Mouse (Mus musculus) cortical plate, adult 2 months (tissue): ENCODE measurements around the gene Oprd1.

Experiments
- CTCF ChIP-seq: fragments of 200-500 bp; IDR thresholded peaks from 2 replicates; pipeline ENCODE4 v1.5.1; 2011; ENCODE audit warnings: mild to moderate bottlenecking, control low read depth, low read length; ENCODE audit not compliant: insufficient read depth; ENCODE audit errors: extremely low read depth
- POLR2A ChIP-seq: fragments of 200-500 bp; IDR thresholded peaks from 2 replicates; pipeline ENCODE4 v1.6.1; 2011; ENCODE audit warnings: mild to moderate bottlenecking, low read length, control low read depth; ENCODE audit not compliant: insufficient read depth; ENCODE audit errors: extremely low read depth

DNA sequence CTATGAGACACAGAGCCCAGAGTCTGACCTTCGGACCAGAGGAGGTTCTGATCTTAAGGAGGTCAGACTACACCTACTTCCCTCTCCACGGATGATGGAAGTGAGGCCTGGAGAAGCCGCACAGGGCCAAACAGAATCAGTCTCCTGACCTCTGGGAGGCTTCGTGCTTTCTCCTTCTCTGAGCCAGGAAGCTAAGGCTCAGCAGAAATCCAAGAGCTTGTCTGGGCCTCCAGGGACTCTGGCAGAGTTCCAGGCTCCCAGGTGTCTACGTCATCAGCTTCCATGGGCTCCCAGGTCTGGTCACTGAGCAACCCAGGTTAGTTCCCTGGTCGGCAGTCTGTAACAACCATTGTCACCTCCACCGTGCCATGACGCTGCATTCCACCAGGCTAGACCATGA is 17.2 kb downstream of the Oprd1 start:
- no peak for TF ChIP-seq CTCF
- no peak for TF ChIP-seq POLR2A
